In genomic region chr4:134468578-134469266, GRCm38 (mm10) we compare ENCODE assay signal across 8 mouse cellular contexts. TPM values are rescaled to one million over a fixed set of nuclear protein-coding genes. Genes with fewer than 3 reads are reported as not detected.
DNase-seq lines count a peak whose midpoint lies in the region; ATAC-seq lines count a peak whose summit lies in the region.

No protein-coding gene starts in this region.

- peak overlapping the region; percentile 99 for H3K4me2 ChIP-seq in heart, embryonic 14.5 days (ENCODE audit: low read length)
- peak overlapping the region; percentile 95 for H3K4me2 ChIP-seq in liver, embryonic 13.5 days
- H3K4me2 ChIP-seq in stomach, embryonic 16.5 days (ENCODE audit: low read depth, low read length) = peak overlapping the region; percentile 98

- peaks cover 29% of the 10 kb centered on the region for H3K36me3 ChIP-seq in heart, embryonic 14.5 days (ENCODE audit: control insufficient read depth, insufficient read depth, low read length)
- H3K36me3 ChIP-seq in liver, embryonic 13.5 days = peaks cover 34% of the 10 kb centered on the region
- H3K36me3 ChIP-seq in stomach, embryonic 16.5 days (ENCODE audit: control insufficient read depth, insufficient read depth, low read length) = peaks cover 13% of the 10 kb centered on the region

- H3K27me3 ChIP-seq in heart, embryonic 14.5 days (ENCODE audit: control insufficient read depth, insufficient read depth, low read length) = no peaks in the 10 kb centered on the region
- H3K27me3 ChIP-seq in liver, embryonic 13.5 days = no peaks in the 10 kb centered on the region
- no peaks in the 10 kb centered on the region for H3K27me3 ChIP-seq in stomach, embryonic 16.5 days (ENCODE audit: control insufficient read depth, insufficient read depth, low read length)

- H3K4me3 ChIP-seq in heart, embryonic 14.5 days (ENCODE audit: control insufficient read depth in 1 of 2, insufficient read depth in 1 of 2, low read depth in 1 of 2, low read length in 2 of 2) = peak overlapping the region; percentile 91 to 98
- H3K4me3 ChIP-seq in liver, embryonic 13.5 days (replicated peaks) = peak overlapping the region; percentile 94
- H3K4me3 ChIP-seq in stomach, embryonic 16.5 days (replicated peaks; ENCODE audit: low read length) = peak overlapping the region; percentile 94

- peaks cover 4% of the 10 kb centered on the region; the same call in 1 of the 2 replicates for H3K9me3 ChIP-seq in heart, embryonic 14.5 days (ENCODE audit: control insufficient read depth, low read length)
- no peaks in the 10 kb centered on the region for H3K9me3 ChIP-seq in liver, embryonic 13.5 days (replicated peaks)
- no peaks in the 10 kb centered on the region for H3K9me3 ChIP-seq in stomach, embryonic 16.5 days (replicated peaks; ENCODE audit: control insufficient read depth, low read length)

- H3K4me1 ChIP-seq in heart, embryonic 14.5 days (ENCODE audit: control insufficient read depth in 2 of 2, insufficient read depth in 2 of 2, low read length in 2 of 2) = peaks cover 3 to 8% of the 10 kb centered on the region in 2 experiments; a peak in 3 of 4 replicates
- H3K4me1 ChIP-seq in liver, embryonic 13.5 days (replicated peaks) = peaks cover 58% of the 10 kb centered on the region
- H3K4me1 ChIP-seq in stomach, embryonic 16.5 days (ENCODE audit: control insufficient read depth, insufficient read depth, low read length) = peaks cover 5% of the 10 kb centered on the region

- ATAC-seq in erythroid progenitor cell, adult 5-6 weeks (replicated peaks; ENCODE audit: low FRiP score, poor library complexity, severe bottlenecking) = peak; percentile 89
- peak; percentile 83 for ATAC-seq in heart, embryonic 14.5 days (ENCODE audit: insufficient number of reproducible peaks, insufficient read depth, low FRiP score, low read depth)
- ATAC-seq in liver, embryonic 13.5 days (ENCODE audit: low read depth) = peak; percentile 81
- peak; percentile 90 for ATAC-seq in stomach, embryonic 16.5 days (ENCODE audit: insufficient read depth, low FRiP score)

- WGBS in heart, embryonic 14.5 days = under 1% methylated on average over 60 of the region's 68 CpGs
- WGBS in liver, embryonic 13.5 days (ENCODE audit: insufficient replicate concordance) = under 1% methylated on average over 68 of the region's 68 CpGs
- WGBS in stomach, embryonic 16.5 days = under 1% methylated on average over 67 of the region's 68 CpGs

- H3K27ac ChIP-seq in heart, embryonic 14.5 days (replicated peaks in 1 of 2; ENCODE audit: control insufficient read depth in 1 of 2, insufficient read depth in 1 of 2, low read depth in 2 of 2, low read length in 2 of 2) = peak overlapping the region; percentile 88 to 91
- peak overlapping the region; percentile 95 for H3K27ac ChIP-seq in liver, embryonic 13.5 days
- peak overlapping the region; percentile 93 for H3K27ac ChIP-seq in stomach, embryonic 16.5 days (ENCODE audit: low read length)

- H3K9ac ChIP-seq in heart, embryonic 14.5 days (ENCODE audit: low read length) = peak overlapping the region; percentile 82
- peak overlapping the region; percentile 95 for H3K9ac ChIP-seq in liver, embryonic 13.5 days
- H3K9ac ChIP-seq in stomach, embryonic 16.5 days (ENCODE audit: low read length) = peak overlapping the region; percentile 92

- peak; percentile 95 for DNase-seq in CD4-positive helper T cell, adult 2 months (ENCODE audit: low read depth, low spot score)
- DNase-seq in brain, embryonic 18.5 days (ENCODE audit: low read depth, low spot score) = peak; percentile 85
- DNase-seq in kidney, postnatal 14 days = peak; percentile 96
- peak; percentile 96 for DNase-seq in liver, embryonic 13.5 days
- peak; percentile 93 for DNase-seq in neural tube, embryonic 10.5 days (ENCODE audit: extremely low spot score, low spot score)

RNA-seq across cellular contexts. Expression of gene Stmn1, which starts 0.6 kb away (rescaled TPM):
- 429 and 552 TPM in 2 replicates for total RNA-seq in erythroid progenitor cell, adult 5-6 weeks (2015; ENCODE audit: low replicate concordance)
- total RNA-seq in erythroid progenitor cell, adult 5-6 weeks (2017; ENCODE audit: low replicate concordance) = 378 and 383 TPM in 2 replicates
- polyA plus RNA-seq in heart, embryonic 14.5 days (2014; fragmentation: Nextera tagmentation; extraction: Ambion mirVana) = 933 and 977 TPM in 2 replicates
- polyA plus RNA-seq in liver, embryonic 13.5 days (2015; fragmentation: Nextera tagmentation; extraction: Ambion mirVana) = 514 and 581 TPM in 2 replicates
- 1,080 and 1,153 TPM in 2 replicates for polyA plus RNA-seq in stomach, embryonic 16.5 days (2015; fragmentation: Nextera tagmentation; extraction: Ambion mirVana)

RNA-seq across cellular contexts. Expression of gene Paqr7, which starts 27.8 kb away (rescaled TPM):
- 1.7 and 3.6 TPM in 2 replicates for total RNA-seq in erythroid progenitor cell, adult 5-6 weeks (2015; ENCODE audit: low replicate concordance)
- total RNA-seq in erythroid progenitor cell, adult 5-6 weeks (2017; ENCODE audit: low replicate concordance) = 1.6 and 1.9 TPM in 2 replicates
- 4.2 and 4.6 TPM in 2 replicates for polyA plus RNA-seq in heart, embryonic 14.5 days (2014; fragmentation: Nextera tagmentation; extraction: Ambion mirVana)
- polyA plus RNA-seq in liver, embryonic 13.5 days (2015; fragmentation: Nextera tagmentation; extraction: Ambion mirVana) = 6.5 and 7.4 TPM in 2 replicates
- polyA plus RNA-seq in stomach, embryonic 16.5 days (2015; fragmentation: Nextera tagmentation; extraction: Ambion mirVana) = 11.7 and 12.0 TPM in 2 replicates

RNA-seq across cellular contexts. Expression of gene Aunip, which starts 42.1 kb away (rescaled TPM):
- 3.8 and 15.5 TPM in 2 replicates for total RNA-seq in erythroid progenitor cell, adult 5-6 weeks (2015; ENCODE audit: low replicate concordance)
- total RNA-seq in erythroid progenitor cell, adult 5-6 weeks (2017; ENCODE audit: low replicate concordance) = 16.3 and 20.5 TPM in 2 replicates
- 2.3 and 3.2 TPM in 2 replicates for polyA plus RNA-seq in heart, embryonic 14.5 days (2014; fragmentation: Nextera tagmentation; extraction: Ambion mirVana)
- polyA plus RNA-seq in liver, embryonic 13.5 days (2015; fragmentation: Nextera tagmentation; extraction: Ambion mirVana) = 25.4 and 30.6 TPM in 2 replicates
- 10.0 and 11.8 TPM in 2 replicates for polyA plus RNA-seq in stomach, embryonic 16.5 days (2015; fragmentation: Nextera tagmentation; extraction: Ambion mirVana)

Comparison
In these comparisons a context has a peak if more than half of its experiments do, and no peak if none do; other contexts are left out.
1. Peak in every context shown above with its lines: DNase-seq, ATAC-seq, H3K4me3 ChIP-seq and H3K27ac ChIP-seq.